Mouse (Mus musculus) MEL (cell line): ENCODE results near the gene Macrod1. TPM values are rescaled to one million over a fixed set of nuclear protein-coding genes. Genes with fewer than 3 reads are reported as not detected.

ENCODE experiments used
- DNase-seq: peaks from one replicate; pipeline ENCODE4 v3.0.0; 2011; ENCODE audit warnings: low read depth, low spot score
- H3K27ac ChIP-seq: 2 replicates; pipeline ENCODE4 v1.5.1; 2012; ENCODE audit warnings: low read depth, mild to moderate bottlenecking, control low read depth, low read length, moderate library complexity; ENCODE audit not compliant: control insufficient read depth
- H3K27me3 ChIP-seq, 2 experiments: fragments of 150-350 bp in 1 of 2; sonication (generic) in 1 of 2; 2 replicates each; pipeline ENCODE4 v1.6.1; 2012; ENCODE audit warnings: low read length in 2 of 2, mild to moderate bottlenecking in 2 of 2, improper control_type of control experiment in 1 of 2, moderate library complexity in 1 of 2; ENCODE audit not compliant: insufficient read depth in 2 of 2, control insufficient read depth in 1 of 2
- H3K36me3 ChIP-seq, 2 experiments: 2 replicates each; pipeline ENCODE4 v1.6.1; 2012 to 2014; ENCODE audit warnings: low read length in 2 of 2, improper control_type of control experiment in 1 of 2, inconsistent platforms in 1 of 2, mild to moderate bottlenecking in 1 of 2; ENCODE audit not compliant: insufficient read depth in 2 of 2, control insufficient read depth in 1 of 2
- H3K4me1 ChIP-seq, 2 experiments: fragments of 150-350 bp in 1 of 2; sonication (generic) in 1 of 2; 2 replicates each; pipeline ENCODE4 v1.6.1; 2012; ENCODE audit warnings: low read length in 2 of 2, improper control_type of control experiment in 1 of 2, mild to moderate bottlenecking in 1 of 2; ENCODE audit not compliant: insufficient read depth in 2 of 2, control insufficient read depth in 1 of 2
- H3K4me3 ChIP-seq, 2 experiments: fragments of 150-350 bp in 1 of 2; sonication (generic) in 1 of 2; 2 replicates each; pipeline ENCODE4 v1.5.1; 2012; ENCODE audit warnings: low read depth in 2 of 2, low read length in 2 of 2, mild to moderate bottlenecking in 2 of 2, moderate library complexity in 2 of 2, control low read depth in 1 of 2, improper control_type of control experiment in 1 of 2; ENCODE audit not compliant: control insufficient read depth in 1 of 2, insufficient read depth in 1 of 2
- H3K79me2 ChIP-seq: 2 replicates; pipeline ENCODE4 v1.6.1; 2012; ENCODE audit warnings: mild to moderate bottlenecking, low read length, moderate library complexity; ENCODE audit not compliant: control insufficient read depth, poor library complexity, insufficient read depth
- H3K9ac ChIP-seq: 2 replicates; pipeline ENCODE4 v1.6.1; 2012; ENCODE audit warnings: low read depth, mild to moderate bottlenecking, control low read depth, low read length, moderate library complexity; ENCODE audit not compliant: control insufficient read depth, poor library complexity, severe bottlenecking
- H3K9me3 ChIP-seq: fragments of 150-350 bp; sonication (generic); replicated peaks from 2 replicates; pipeline ENCODE4 v1.6.1; 2012; ENCODE audit warnings: mild to moderate bottlenecking, low read length, improper control_type of control experiment, moderate library complexity; ENCODE audit not compliant: insufficient read depth
- CHD1 ChIP-seq: IDR thresholded peaks from 2 replicates; pipeline ENCODE4 v1.6.1; 2012; ENCODE audit warnings: low read depth, mild to moderate bottlenecking, inconsistent platforms, low read length, improper control_type of control experiment
- E2F4 ChIP-seq: IDR thresholded peaks from 2 replicates; pipeline ENCODE4 v1.6.1; 2011; ENCODE audit warnings: low read depth, low read length, improper control_type of control experiment, borderline replicate concordance
- EP300 ChIP-seq, 2 experiments: IDR thresholded peaks; 2 replicates each; pipeline ENCODE4 v1.6.1; 2011; ENCODE audit warnings: improper control_type of control experiment in 2 of 2, low read length in 2 of 2, low read depth in 1 of 2, mild to moderate bottlenecking in 1 of 2
- ETS1 ChIP-seq: IDR thresholded peaks from 2 replicates; pipeline ENCODE4 v1.6.1; 2012; ENCODE audit warnings: low read depth, mild to moderate bottlenecking, inconsistent platforms, low read length, improper control_type of control experiment, moderate library complexity
- GABPA ChIP-seq: IDR thresholded peaks from 2 replicates; pipeline ENCODE4 v1.6.1; 2012; ENCODE audit warnings: low read depth, mild to moderate bottlenecking, inconsistent platforms, low read length, improper control_type of control experiment, moderate library complexity
- GATA1 ChIP-seq: IDR thresholded peaks from 2 replicates; pipeline ENCODE4 v1.6.1; 2011; ENCODE audit warnings: low read depth, low read length, improper control_type of control experiment
- HCFC1 ChIP-seq: IDR thresholded peaks from 2 replicates; pipeline ENCODE4 v1.6.1; 2012; ENCODE audit warnings: low read depth, mild to moderate bottlenecking, inconsistent platforms, low read length, improper control_type of control experiment, moderate library complexity
- KAT2A ChIP-seq: conservative IDR thresholded peaks from 2 replicates; pipeline ENCODE4 v1.6.1; 2012; ENCODE audit warnings: low read depth, low read length, improper control_type of control experiment, inconsistent platforms
- MAFK ChIP-seq: IDR thresholded peaks from 2 replicates; pipeline ENCODE4 v1.6.1; 2011; ENCODE audit warnings: low read depth, mild to moderate bottlenecking, low read length, improper control_type of control experiment, borderline replicate concordance
- MEF2A ChIP-seq: IDR thresholded peaks from 2 replicates; pipeline ENCODE4 v1.6.1; 2014; ENCODE audit warnings: low read depth, mild to moderate bottlenecking, inconsistent platforms, low read length, improper control_type of control experiment; ENCODE audit not compliant: poor library complexity, insufficient replicate concordance, severe bottlenecking; ENCODE audit errors: extremely low read depth
- MXI1 ChIP-seq: IDR thresholded peaks from 2 replicates; pipeline ENCODE4 v1.6.1; 2011; ENCODE audit warnings: mild to moderate bottlenecking, low read depth, low read length, improper control_type of control experiment
- MYB ChIP-seq: IDR thresholded peaks from 2 replicates; pipeline ENCODE4 v1.6.1; 2011; ENCODE audit warnings: mild to moderate bottlenecking, low read depth, low read length, improper control_type of control experiment
- NELFE ChIP-seq: IDR thresholded peaks from 2 replicates; pipeline ENCODE4 v1.6.1; 2011; ENCODE audit warnings: low read depth, low read length, improper control_type of control experiment
- NRF1 ChIP-seq: IDR thresholded peaks from 2 replicates; pipeline ENCODE4 v1.6.1; 2014; ENCODE audit warnings: low read depth, mild to moderate bottlenecking, inconsistent platforms, low read length, improper control_type of control experiment, moderate library complexity; ENCODE audit not compliant: poor library complexity, insufficient read depth, severe bottlenecking
- POLR2A ChIP-seq, 2 experiments: IDR thresholded peaks; 2 replicates each; pipeline ENCODE4 v1.6.1; 2011 to 2012; ENCODE audit warnings: low read length in 2 of 2, mild to moderate bottlenecking in 2 of 2, control low read depth in 1 of 2, improper control_type of control experiment in 1 of 2, low read depth in 1 of 2, moderate library complexity in 1 of 2; ENCODE audit not compliant: control insufficient read depth in 1 of 2, insufficient read depth in 1 of 2, poor library complexity in 1 of 2
- POLR2AphosphoS2 ChIP-seq: IDR thresholded peaks from 2 replicates; pipeline ENCODE4 v1.6.1; 2011; ENCODE audit warnings: low read length, improper control_type of control experiment
- POLR2AphosphoS5 ChIP-seq: IDR thresholded peaks from 2 replicates; pipeline ENCODE4 v1.6.1; 2012; ENCODE audit warnings: low read depth, borderline replicate concordance, mild to moderate bottlenecking, inconsistent platforms, low read length, moderate library complexity, mixed read lengths
- RCOR1 ChIP-seq: IDR thresholded peaks from 2 replicates; pipeline ENCODE4 v1.6.1; 2012; ENCODE audit warnings: low read depth, mild to moderate bottlenecking, inconsistent platforms, low read length, improper control_type of control experiment
- SIN3A ChIP-seq: IDR thresholded peaks from 2 replicates; pipeline ENCODE4 v1.6.1; 2012; ENCODE audit warnings: low read length, improper control_type of control experiment, inconsistent platforms
- TAL1 ChIP-seq: IDR thresholded peaks from 2 replicates; pipeline ENCODE4 v1.6.1; 2012; ENCODE audit warnings: mild to moderate bottlenecking, inconsistent platforms, low read length, moderate library complexity, mixed read lengths
- TBP ChIP-seq: IDR thresholded peaks from 2 replicates; pipeline ENCODE4 v1.8.0; 2011; ENCODE audit warnings: low read depth, low read length, improper control_type of control experiment
- USF1 ChIP-seq: IDR thresholded peaks from 2 replicates; pipeline ENCODE4 v1.6.1; 2014; ENCODE audit warnings: low read depth, mild to moderate bottlenecking, inconsistent platforms, low read length, improper control_type of control experiment, moderate library complexity
- USF2 ChIP-seq, 2 experiments: IDR thresholded peaks; 2 replicates each; pipeline ENCODE4 v1.6.1; 2011 to 2012; ENCODE audit warnings: improper control_type of control experiment in 2 of 2, low read length in 2 of 2, borderline replicate concordance in 1 of 2, inconsistent platforms in 1 of 2, low read depth in 1 of 2, mild to moderate bottlenecking in 1 of 2; ENCODE audit not compliant: insufficient read depth in 1 of 2
- ZC3H11A ChIP-seq: IDR thresholded peaks from 2 replicates; pipeline ENCODE4 v1.6.1; 2012; ENCODE audit warnings: low read depth, mild to moderate bottlenecking, inconsistent platforms, low read length, improper control_type of control experiment
- ZMIZ1 ChIP-seq: IDR thresholded peaks from 2 replicates; pipeline ENCODE4 v1.6.1; 2012; ENCODE audit warnings: low read depth, mild to moderate bottlenecking, inconsistent platforms, low read length, improper control_type of control experiment, moderate library complexity
- polyA plus RNA-seq, 2 experiments: library from polyadenylated mRNA; stranded (reverse) in 1 of 2; unstranded in 1 of 2; fragments of >175 nt in 1 of 2; fragments of >200 nt in 1 of 2; gene quantifications; 2 replicates each; pipeline versions ENCODE4 v1.2.1 to v1.2.4; 2012; ENCODE audit warnings: low replicate concordance in 2 of 2, low read depth in 1 of 2; ENCODE audit not compliant: insufficient read length in 2 of 2, insufficient read depth in 1 of 2, missing spikeins in 1 of 2
- total RNA-seq: library from RNA; depleted of rRNA; stranded (reverse); fragments of 300-350 nt; gene quantifications from 2 replicates; pipeline ENCODE4 v1.2.3, GENCODE M21; 2012

The Macrod1 gene
- total and polyA plus RNA-seq, 3 experiments: 4.5 to 15.7 TPM; not detected in 1

DNA sequence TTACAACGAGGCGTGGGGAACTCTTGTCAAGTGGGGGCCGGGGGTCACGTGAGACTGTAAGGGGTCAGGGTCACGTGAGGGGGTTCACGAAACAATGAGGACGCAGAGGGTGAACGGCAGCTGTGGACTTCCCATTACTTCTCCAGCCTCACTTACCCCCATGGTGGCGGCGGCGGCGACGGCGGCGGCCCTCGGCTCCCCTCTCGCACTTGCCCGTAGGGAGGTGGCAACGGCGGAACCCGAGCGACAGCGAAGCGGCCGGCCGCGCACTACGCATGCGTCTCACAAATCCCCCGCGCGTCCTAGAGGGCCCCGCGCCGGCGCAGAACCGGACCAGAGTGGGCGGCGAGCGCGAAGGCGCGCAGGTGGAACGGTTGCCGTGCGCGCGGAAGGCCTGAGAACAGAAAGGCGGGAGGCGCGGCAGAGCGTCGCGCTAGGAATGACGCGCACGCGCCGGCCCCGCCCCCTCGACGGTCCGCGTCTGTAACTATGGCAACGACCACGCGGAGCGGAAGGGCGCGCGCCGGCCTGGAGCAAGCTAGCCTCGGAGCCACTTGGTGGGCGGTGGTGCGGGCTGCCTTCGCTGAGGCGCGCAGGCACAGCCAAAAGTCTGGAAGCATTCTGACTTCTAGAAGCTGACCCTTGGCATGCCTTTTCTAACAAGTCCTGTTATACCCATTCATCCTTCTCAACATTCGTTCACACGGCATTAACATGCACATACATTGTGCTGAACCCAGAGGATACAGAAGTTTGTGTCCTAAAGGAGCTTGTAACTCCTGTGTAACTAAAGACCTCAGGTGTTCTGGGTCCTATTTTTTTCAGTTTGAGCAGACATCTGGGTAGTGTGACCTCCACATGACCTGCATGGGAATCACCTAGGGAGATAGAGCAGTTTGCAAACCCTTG, 184.4 kb downstream of the Macrod1 start, which contains the start of gene Naa40 (continued):
- no peak for TF ChIP-seq ZC3H11A
- no peak for TF ChIP-seq POLR2AphosphoS5
- no peak for TF ChIP-seq MAFK
- peak; percentile 42; the same call in 1 of the 2 replicates for TF ChIP-seq ETS1
- no peak for TF ChIP-seq GATA1
- TF ChIP-seq E2F4: peak; percentile 89; the same call in 1 of the 2 replicates
- TF ChIP-seq RCOR1: no peak
- TF ChIP-seq POLR2AphosphoS2: no peak
- peak; percentile 74 to 94 for TF ChIP-seq USF2 (IDR thresholded peaks at IDR 0.05; ENCODE audit: borderline replicate concordance in 1 of 2, insufficient read depth in 1 of 2, low read depth in 1 of 2, low read length in 2 of 2)
- TF ChIP-seq MEF2A: no peak
- no peak for TF ChIP-seq TBP
- no peak for TF ChIP-seq GABPA
- TF ChIP-seq EP300 (IDR thresholded peaks at IDR 0.05; ENCODE audit: low read depth in 1 of 2, low read length in 2 of 2): no peak

DNA sequence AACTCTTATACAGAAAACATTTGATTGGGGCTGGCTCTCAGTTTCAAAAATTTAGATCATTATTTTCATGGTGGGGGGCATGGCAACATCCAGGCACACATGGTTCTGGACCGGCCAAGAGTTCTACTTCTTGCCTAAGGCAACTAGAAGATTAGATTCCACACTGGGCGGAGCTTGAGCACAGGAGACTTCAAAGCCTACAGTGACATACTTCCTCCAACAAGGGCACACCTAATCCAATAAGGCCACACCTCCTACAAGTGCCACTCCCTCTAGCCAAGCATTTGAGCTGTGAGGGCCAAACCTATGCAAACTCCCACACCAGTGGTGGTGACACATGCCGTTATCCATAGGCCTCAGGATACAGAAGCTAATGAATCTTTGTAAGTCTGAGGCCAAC, 189.4 kb downstream of the Macrod1 start:
- H3K27ac ChIP-seq: no peak overlapping the region
- no peaks in the 10 kb centered on the region for H3K9me3 ChIP-seq
- H3K4me3 ChIP-seq: no peak overlapping the region
- no peak overlapping the region for H3K9ac ChIP-seq
- H3K27me3 ChIP-seq: no peaks in the 10 kb centered on the region; a peak in 2 of 4 replicates
- H3K4me1 ChIP-seq: no peaks in the 10 kb centered on the region
- TF ChIP-seq TAL1 (no peak), RCOR1 (no peak), MYB (no peak), USF1 (no peak), HCFC1 (0 out of 2 replicates have a peak, but pooled peaks have one; percentile 25), NRF1 (no peak), KAT2A (no peak), NELFE (peak; percentile 23; the same call in 1 of the 2 replicates), ZMIZ1 (peak; percentile 62), POLR2A (IDR thresholded peaks at IDR 0.05; ENCODE audit: control insufficient read depth in 1 of 2, insufficient read depth in 1 of 2, low read depth in 1 of 2, low read length in 2 of 2, poor library complexity in 1 of 2) (peak in 1 of 2 experiments; percentile 40; a peak in 1 of 4 replicates), MXI1 (no peak), CHD1 (no peak), ETS1 (no peak), SIN3A (peak; percentile 27; the same call in 1 of the 2 replicates)
- TF ChIP-seq, all 39 proteins: peak for 5
- H3K36me3 ChIP-seq: peaks cover 0 to 2% of the 10 kb centered on the region in 2 experiments; a peak in 1 of 4 replicates
- peak; percentile 78 for DNase-seq
- H3K79me2 ChIP-seq: no peaks in the 10 kb centered on the region
